Mouse (Mus musculus) cerebral cortex, adult 2 months (tissue): Measurements from ENCODE around the gene Spc25.

Experiments
- WGBS: fragments of 180-500 bp; shearing (Covaris S2); methylation state at CpG from one replicate; pipeline ENCODE4 v1.1.7; 2018; 5-methylcytosine and 5-hydroxymethylcytosine counted together

The Spc25 gene

GRCm38 (mm10) chr2:69179721-69180120, 26.3 kb downstream of the Spc25 start:
- 94% methylated on average over 4 of the region's 4 CpGs for WGBS

- WGBS, result 53% methylated on average over 5 of the region's 5 CpGs
These were observed 30.7 kb downstream of the Spc25 start for GRCm38 (mm10) chr2:69175296-69175695.

- 61% methylated on average over 9 of the region's 9 CpGs for WGBS
These were observed 35.5 kb downstream of the Spc25 start for GRCm38 (mm10) chr2:69170395-69171077.

GRCm38 (mm10) chr2:69156283-69156682, 49.7 kb downstream of the Spc25 start:
- 55% methylated on average over 7 of the region's 7 CpGs for WGBS

- 78% methylated on average over 3 of the region's 3 CpGs for WGBS
These were observed 50.1 kb downstream of the Spc25 start for GRCm38 (mm10) chr2:69155861-69156260.

- 75% methylated on average over 5 of the region's 5 CpGs for WGBS
These were observed 55.2 kb downstream of the Spc25 start for GRCm38 (mm10) chr2:69150841-69151240.

- 78% methylated on average over 10 of the region's 10 CpGs for WGBS
These were observed 56.8 kb downstream of the Spc25 start for GRCm38 (mm10) chr2:69149154-69149553.

GRCm38 (mm10) chr2:69148691-69149090, 57.3 kb downstream of the Spc25 start:
- WGBS, result 74% methylated on average over 3 of the region's 3 CpGs
